Mouse (Mus musculus) kidney, postnatal 14 days (tissue): ENCODE measurements around the gene Fam168a.

Source experiments
- DNase-seq: peaks from one replicate; pipeline ENCODE4 v3.0.0; 2022; ENCODE audit warnings: mixed read lengths

Gene Fam168a

GRCm38 (mm10) chr7:100706143-100706841 is at the start of gene Fam168a:
TSS of gene Fam168a (plus strand) at chr7:100706635.
- peak; percentile 97 for DNase-seq

- no peak for DNase-seq
Measured at GRCm38 (mm10) chr7:100656739-100657138, 49.7 kb upstream of the Fam168a start.

- DNase-seq, result peak; percentile 58
Measured at GRCm38 (mm10) chr7:100658093-100658578, 48.3 kb upstream of the Fam168a start.

- no peak for DNase-seq
Measured at GRCm38 (mm10) chr7:100661264-100661663, 45.2 kb upstream of the Fam168a start.

- DNase-seq, result no peak
Measured at GRCm38 (mm10) chr7:100662231-100662630, 44.2 kb upstream of the Fam168a start, which contains the start of gene Plekhb1. TSS of gene Plekhb1 (minus strand) at chr7:100662414.

GRCm38 (mm10) chr7:100663190-100663589 is 43.2 kb upstream of the Fam168a start:
- DNase-seq, result peak; percentile 95

- no peak for DNase-seq
Measured at GRCm38 (mm10) chr7:100663729-100664304, 42.6 kb upstream of the Fam168a start.

GRCm38 (mm10) chr7:100670646-100671045 is 35.8 kb upstream of the Fam168a start:
- DNase-seq, result no peak

GRCm38 (mm10) chr7:100673452-100673851 is 33.0 kb upstream of the Fam168a start:
- DNase-seq, result no peak

GRCm38 (mm10) chr7:100674941-100675340 is 31.5 kb upstream of the Fam168a start:
- no peak for DNase-seq

GRCm38 (mm10) chr7:100678052-100678451 is 28.4 kb upstream of the Fam168a start:
- DNase-seq, result no peak

- DNase-seq, result peak; percentile 12
Measured at GRCm38 (mm10) chr7:100678948-100679880, 27.2 kb upstream of the Fam168a start.

- no peak for DNase-seq
Measured at GRCm38 (mm10) chr7:100681132-100681531, 25.3 kb upstream of the Fam168a start.

- DNase-seq, result no peak
Measured at GRCm38 (mm10) chr7:100683241-100683640, 23.2 kb upstream of the Fam168a start.

- no peak for DNase-seq
Measured at GRCm38 (mm10) chr7:100684081-100684480, 22.4 kb upstream of the Fam168a start.

- peak; percentile 68 for DNase-seq
Measured at GRCm38 (mm10) chr7:100684538-100684937, 21.9 kb upstream of the Fam168a start.

GRCm38 (mm10) chr7:100685061-100686030 is 21.1 kb upstream of the Fam168a start:
- peak; percentile 81 for DNase-seq

- DNase-seq, result no peak
Measured at GRCm38 (mm10) chr7:100688471-100688870, 18.0 kb upstream of the Fam168a start.

GRCm38 (mm10) chr7:100693199-100693598 is 13.2 kb upstream of the Fam168a start:
- DNase-seq, result no peak

GRCm38 (mm10) chr7:100699771-100700770 is 6.4 kb upstream of the Fam168a start:
- no peak for DNase-seq
